Mouse (Mus musculus) lung, postnatal 25 days (tissue): Measurements from ENCODE around the gene Ltv1.
"Not testable (repeated sequence)": the region's sequence is repeated elsewhere in the genome, so short reads cannot be mapped to it uniquely, and the experiment has no call there.

ENCODE experiments used
- DNase-seq: peaks from one replicate; pipeline ENCODE4 v3.0.0; 2022; ENCODE audit warnings: low spot score

The Ltv1 gene

DNA sequence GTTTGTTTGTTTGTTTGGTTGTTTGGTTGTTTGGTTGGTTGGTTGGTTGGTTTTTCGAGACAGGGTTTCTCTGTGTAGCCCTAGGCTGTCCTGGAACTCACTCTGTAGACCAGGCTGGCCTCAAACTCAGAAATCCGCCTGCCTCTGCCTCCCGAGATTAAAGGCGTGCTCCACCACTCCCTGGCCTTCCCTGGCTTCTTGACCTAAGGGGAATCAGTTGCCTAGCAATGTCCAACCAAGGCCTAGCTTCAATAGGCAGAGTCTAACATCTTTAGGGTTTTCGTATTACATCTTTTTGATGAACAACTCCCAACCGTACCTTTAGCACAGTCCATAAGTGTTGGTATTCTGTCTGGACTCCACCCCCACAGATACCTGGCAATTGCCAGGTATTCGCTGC is 528 bp upstream of the Ltv1 start:
- DNase-seq = not testable (repeated sequence)

DNA sequence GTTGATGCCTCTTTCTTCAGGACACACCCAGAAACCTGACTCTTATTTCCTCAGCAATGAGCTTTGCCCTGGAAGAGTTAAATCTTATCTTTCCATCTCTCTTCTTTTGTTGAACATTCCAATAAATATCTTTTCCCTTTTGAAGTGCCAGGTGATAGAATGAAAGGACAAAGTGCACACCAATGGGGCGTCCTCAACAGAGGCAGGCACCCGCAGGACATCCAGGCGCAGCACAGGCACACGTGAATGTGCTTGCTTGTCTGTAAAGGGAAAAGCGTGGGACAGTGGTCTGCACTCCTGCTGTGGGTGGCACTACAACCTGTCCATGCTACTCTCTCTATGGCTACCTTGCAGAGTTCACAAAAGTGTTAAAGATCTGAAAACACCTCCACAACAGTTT is 3.1 kb downstream of the Ltv1 start:
- no peak for DNase-seq

DNA sequence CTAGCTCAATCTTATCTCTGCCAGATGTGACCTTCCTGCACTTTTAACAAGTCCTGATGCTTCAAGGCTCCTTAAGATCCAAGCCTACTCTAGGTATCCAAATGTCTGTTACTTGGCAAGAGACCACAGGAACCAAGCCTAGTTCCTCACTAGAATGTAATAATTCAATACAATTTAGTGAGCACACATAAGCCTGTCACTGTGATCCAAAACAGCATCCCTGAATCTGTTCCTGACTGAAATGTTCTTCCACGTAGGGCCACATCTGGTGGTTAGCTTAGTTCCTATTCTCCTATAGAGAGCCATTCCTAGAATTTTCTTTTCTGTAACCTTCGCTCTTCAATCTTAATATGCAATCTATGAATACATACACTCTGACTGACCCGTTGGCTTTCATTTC is 6.2 kb downstream of the Ltv1 start:
- no peak for DNase-seq

DNA sequence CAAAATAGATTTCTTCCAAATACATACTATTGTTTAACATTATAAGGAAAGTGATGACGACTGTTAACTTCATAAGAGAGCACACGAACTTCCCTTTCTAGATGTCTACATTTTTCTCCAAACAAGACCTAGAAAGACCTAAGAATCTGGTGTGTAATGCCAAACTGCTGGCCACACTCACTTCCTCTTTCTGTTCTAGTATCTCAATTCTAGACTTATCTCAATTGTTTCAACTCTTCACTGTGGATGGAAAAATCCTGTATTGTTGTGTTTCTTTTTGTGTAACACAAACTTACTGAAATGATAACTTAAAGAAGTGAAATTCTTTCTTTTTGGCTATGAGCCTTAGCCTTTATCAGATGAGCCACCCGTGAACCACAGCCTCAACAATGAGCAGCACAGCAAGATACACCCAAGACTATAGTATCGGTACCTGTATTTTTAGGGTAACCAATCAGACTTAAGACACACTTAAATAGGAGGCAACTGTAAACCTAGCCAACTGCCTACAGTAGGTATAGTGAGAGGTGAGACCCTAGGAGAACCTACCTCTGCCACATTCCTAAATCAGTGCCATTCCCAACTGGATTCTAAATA is 8.7 kb downstream of the Ltv1 start:
- no peak for DNase-seq

DNA sequence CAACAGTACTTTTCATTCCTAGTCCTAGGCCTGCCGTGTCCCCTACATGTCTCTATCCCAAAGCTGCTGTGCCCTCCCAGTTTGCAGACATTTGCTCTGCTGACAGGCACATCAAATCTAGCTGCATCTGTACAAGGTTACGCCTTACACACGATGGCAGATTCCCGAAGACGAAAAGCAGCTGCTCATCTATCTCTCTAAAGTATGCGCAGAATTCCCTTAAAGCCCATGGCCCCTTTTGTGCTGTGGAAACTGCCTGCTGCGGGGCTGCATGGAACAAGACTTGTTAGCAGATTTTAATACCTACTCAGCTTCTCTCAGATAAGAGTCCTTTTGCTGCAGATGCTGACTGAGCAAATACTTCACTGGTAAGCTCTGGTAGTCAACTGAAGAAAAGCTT is 12.8 kb downstream of the Ltv1 start:
- no peak for DNase-seq

DNA sequence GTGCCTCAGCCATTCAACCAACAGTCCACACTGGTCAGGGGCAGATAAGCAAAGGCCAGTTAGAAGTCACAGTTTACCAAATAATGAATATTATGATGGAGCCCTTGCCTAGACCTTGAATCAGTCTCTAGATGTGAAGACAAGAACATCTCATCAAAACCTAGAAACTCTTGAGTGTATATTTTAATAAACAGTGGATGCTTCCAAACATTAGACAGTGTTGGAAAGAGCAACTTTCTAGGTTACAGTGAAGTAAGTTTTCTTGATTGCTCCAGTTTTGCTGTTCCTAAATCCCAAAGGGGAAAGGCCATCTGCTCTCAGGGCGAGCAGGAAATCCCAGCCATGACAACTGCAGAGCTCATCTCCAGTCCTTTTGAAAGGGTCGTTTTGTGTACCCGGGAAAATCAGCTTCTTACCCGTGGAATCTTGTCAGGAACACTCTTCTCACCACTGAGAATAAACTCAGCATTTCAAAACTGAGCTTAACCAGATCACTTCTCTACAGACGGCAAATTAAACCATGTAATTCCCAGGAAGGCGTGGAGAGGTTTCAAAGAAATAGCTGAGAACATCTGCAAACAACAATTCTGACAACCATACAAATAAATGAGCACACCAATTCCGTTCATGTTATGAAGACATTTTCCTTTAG is 14.9 kb downstream of the Ltv1 start, which contains the start of gene Zc2hc1b:
Gene Zc2hc1b, minus strand, starts transcription at position 51 of the 652 bp plus-strand sequence.
- no peak for DNase-seq

DNA sequence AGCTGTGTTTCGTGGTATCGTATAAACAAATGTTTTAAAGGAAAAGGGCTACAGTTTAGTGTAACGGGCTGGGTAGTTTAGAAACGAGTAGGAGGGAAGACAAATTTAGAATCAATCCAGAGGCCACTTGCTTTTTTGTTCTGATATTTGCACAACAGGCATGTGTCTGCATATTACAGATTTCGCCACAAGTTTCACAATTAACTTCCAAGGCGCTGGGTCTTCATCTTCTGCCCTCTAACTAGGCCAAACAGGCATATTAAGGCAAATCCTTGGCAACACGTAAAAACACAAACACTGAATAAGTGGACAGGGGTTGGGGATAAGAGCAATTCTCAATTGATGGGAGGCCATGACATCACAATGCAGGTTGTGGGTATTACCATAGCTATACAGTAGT is 17.1 kb downstream of the Ltv1 start:
- no peak for DNase-seq

DNA sequence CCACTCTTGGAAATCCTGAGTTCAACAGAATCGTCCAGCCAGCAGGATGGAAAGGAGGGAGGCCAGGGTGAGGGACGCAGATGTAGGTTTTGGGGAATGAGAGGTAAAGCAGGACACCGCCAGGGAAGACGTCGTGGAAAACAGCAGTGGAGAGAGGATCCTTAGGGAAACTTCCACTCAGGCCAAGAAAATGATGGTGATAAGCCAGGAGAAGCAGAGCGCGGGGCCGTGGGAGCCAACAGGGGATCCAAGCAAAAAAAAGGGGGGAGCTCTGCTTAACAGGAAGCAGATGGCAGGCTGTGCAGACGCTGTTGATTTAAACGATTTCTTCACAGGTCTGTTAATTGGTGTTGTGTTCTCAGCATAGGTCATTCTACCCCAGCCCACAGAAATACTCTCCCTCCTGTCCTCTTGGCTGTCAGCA is 20.2 kb downstream of the Ltv1 start:
- no peak for DNase-seq

DNA sequence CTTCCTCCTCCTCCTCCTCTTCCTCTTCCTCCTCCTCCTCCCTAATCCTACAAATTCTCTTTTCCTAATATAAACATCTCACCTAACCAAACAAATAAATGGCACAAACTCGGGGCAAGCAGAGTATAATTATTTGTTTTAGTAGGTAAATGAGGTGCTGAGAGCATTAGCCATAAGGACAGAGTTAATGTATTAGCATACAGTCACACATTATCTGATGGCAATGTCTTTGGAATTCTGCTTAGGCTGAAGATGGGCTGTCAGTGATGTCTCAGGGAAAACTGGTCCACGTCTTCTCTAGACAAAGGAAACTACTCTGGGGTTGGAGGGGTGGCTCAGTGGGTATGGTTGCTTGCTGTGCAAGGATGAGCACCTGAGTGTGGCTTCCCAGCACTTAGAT is 21.5 kb downstream of the Ltv1 start:
- no peak for DNase-seq

DNA sequence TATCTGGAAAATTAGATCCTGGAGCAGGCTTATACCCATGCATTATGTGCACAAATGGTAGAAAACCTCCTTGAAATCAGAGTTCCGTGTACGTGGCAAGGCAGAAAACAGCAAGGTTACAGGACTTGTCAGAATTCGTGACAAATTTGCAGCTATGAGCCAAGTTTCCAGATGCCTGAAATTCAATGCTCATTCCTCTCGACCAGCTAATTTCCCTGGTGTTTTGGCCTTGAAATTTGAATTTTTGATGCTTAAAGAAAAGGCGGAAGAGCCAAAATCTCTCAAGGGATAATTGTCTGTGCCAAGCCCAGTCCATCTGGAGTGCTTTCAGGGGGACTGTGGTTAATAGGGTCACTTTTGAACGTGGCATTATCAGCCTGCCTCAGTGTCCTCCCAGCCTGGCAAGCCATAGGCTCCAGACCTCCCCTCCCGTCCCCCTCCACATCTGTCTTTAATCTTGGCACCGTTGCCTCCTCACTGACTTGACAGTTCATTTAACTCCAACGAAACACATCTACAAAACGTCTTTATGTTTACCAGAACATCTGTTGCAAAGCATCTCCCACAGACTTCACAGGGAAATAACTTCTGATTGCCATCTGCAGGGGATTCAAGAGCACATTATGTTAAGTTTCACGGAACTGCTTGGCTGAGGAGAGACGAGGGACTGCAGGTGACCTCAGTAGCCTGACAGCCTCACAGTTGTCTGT is 22.1 kb downstream of the Ltv1 start:
- DNase-seq = no peak

DNA sequence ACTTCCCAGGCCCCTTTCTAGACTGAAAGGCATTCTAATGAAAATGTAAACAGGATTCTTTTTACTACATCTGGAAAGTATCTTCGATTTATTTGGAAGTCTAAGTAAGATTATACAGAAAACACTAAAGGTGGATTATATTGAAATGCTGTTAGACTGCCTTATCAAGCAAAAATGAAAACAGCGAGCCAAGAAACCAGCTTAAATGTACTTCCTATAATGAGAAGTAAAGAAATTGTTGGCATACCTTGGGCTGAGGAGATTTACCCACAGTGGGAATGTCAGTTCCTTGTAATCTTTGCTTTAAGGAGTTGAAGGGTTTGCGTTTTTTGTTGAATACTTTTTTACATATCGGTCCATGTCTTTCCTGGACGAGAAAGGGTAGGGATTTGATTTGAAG is 24.5 kb downstream of the Ltv1 start:
- DNase-seq = no peak

DNA sequence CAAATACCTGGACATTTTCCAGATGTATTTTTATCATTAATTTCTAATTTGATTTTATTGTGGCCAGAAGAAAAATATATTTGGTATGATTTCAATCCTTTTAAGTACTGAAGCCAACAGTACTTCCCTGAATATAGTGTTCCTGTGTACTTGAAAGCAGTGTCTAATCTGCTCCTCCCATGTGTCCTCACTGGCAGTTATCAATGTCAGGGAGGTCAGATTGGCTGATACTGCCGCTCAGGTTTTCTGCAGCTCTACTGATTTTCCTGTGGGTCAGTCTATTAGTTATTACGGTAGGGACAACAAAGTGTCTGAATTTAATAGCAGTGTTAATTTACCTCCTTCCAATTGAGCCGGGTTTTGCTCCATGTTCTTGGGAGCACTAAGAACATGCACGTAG is 30.9 kb downstream of the Ltv1 start:
- DNase-seq = no peak

DNA sequence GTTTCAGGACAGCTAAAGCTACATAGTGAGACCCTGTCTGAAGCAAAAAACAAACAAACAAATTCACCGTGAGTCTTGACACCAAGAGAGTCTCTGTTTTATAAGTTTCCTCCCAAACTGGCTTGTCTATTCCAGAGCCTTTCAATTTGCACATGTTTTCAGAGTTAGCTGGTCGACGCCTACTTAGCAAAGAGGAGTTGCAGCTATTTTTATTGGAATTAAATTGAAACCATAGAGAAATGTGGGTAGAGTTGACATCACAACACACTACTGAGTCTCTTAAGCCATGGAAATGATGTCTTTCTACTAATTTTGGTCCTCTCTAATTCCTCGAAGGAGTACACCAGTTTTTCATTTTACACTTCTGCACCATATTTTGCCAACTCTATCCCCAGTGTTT is 32.1 kb downstream of the Ltv1 start:
- no peak for DNase-seq

DNA sequence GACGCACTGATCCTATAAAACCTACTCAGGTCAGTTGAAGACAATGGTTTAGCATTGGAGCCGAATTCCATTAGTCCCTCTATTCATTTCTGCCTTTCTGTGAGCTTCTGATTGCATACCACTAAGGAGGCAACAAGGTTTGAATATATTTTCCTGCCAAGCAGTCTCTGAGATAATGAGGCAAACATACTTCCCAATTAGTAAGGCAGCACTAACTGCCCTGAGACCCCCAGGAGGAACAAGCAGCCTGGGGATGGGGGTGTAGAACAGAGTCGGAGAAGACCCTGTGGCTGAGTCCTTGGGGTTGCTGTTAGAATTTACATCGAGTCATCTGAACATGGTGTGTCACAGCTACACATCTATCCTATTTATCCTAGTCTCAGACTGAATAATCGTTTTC is 37.6 kb downstream of the Ltv1 start:
- DNase-seq = no peak

DNA sequence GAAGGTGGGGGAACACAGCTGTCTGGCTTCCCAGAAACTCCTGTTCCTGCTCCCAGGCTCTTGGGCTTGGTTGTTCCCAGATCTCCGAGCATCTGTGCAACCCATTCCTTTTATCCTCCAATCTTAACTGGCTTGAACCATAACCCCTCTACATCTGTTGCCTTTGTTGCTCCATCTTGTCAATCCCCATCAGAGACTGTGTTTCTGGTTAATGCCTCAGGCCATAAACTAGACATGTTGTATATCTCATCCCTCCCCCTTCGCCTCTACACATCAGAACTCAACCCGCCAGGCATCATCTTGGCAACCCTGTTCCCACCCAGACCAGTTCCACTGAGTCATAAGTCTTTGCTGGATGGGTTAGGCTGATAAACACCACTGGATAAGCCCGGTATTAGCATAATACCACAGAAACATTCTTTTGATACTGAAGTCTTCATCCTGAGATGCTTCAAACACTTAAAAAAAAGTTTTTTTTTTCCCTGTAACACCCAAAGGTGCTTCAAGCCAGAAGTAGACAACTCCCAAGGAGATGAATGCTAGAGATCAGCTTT is 40.1 kb downstream of the Ltv1 start:
- DNase-seq = no peak

DNA sequence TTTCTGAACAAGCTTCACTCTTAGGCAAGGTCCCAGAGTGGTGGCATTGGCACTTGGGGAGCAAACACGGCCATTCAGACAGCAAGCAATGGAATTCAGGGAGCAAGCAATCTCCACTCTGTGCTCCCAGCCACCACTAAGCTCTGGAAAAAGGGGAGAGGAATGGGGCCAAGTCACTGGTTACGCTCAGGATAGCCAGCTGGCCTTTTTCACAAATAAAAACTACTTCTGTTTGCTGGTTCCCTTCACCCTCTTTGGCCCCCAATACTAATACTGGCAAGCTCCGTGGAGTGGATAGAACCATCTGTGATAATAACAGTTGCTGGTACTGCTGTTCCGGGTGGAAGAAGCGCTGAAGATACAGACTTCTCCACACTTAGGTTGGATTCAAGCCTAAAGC is 41.6 kb downstream of the Ltv1 start:
- DNase-seq = peak; percentile 7

DNA sequence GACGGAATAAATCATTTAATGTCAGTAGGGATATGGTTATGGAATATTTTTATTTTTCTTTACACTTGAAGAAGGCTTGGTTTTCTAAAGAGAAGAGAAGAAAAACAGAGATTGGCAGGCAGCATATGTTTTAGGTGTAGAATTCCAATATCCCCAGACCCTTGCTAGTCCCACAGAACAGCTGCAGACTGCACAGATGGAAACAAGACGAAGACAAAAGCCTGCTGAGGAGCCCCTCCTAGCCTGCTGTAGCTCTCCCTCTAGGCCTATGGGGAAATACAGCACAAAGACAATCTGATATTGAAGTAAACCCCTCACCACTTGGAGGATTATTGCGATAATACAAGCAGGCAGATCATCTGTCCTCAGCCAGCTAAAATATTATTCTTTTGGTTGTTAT is 42.5 kb downstream of the Ltv1 start:
- no peak for DNase-seq

DNA sequence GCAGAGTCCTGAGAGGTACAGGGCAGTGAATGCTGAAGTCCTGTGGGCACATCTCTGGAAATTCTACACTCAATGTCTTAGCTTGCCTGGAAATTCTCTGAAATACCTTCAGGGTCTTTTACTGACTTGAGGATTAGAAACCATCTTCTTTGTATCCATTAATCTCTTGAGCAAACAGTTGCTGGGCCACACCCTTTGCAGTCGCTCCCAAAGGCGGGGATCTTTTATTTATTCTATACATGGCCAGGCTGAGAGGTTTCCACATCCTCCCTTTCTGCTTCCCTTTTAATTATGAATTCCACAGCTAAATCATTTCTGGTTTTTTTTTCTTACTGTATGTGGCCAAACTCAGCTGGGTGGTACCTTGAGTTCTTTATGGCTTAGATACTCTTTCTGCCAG is 52.5 kb downstream of the Ltv1 start:
- DNase-seq = no peak

DNA sequence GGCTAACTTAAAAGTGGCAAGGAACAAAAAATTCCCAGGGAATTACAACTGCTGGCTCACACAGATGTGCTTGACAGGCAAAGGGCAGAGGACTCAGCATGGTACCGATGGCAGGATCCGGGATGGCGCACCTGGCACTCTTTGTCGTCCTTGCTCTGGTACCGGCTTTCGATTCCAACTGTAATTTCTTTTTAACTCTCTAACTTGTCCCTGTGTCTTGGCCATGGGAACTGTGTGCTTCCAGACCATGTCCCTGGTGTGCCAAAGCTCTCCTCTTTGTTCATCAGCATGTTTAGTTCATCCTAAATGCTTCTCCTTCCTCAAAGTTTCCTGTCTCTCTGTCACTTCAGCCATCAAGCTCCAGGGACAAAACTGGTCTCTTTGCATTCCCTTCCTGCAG is 55.1 kb downstream of the Ltv1 start:
- DNase-seq = no peak

DNA sequence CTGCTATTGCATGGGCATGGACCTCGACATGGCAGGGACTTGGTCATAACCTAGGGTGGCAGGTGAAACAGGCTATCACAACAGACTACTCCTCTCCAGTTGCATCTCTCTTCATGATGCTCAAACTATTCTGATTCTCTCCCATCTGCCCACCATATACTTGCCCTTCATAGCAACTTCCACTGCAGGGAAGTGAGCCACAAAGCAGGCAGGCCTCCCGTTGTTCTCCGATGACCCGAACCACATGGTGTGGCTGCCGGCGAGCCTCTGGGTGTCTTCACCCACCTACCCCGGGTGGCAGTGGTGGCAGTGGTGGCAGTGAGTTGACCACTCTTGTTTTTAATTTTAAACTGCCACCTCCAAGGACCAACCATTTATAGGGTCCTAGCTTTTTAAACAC is 57.2 kb downstream of the Ltv1 start:
- no peak for DNase-seq

DNA sequence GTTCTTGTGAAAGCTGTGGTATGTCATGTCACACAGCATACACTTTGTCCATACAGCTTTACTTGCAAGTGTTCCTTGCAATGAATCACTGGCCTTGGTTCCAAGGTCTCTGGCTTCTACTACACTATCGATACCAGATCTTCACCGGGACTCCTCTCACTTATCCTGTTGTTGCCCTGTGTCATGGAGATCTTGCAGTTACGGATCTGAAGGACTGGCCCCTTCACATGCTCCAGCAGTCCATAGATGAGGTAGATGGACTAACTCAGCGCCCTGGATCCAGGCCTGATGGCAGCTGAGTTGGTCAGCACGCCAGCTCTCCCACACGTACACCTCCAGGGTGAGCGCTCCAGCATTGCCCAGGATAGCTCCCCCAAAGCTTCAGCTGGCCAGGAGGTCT is 57.7 kb downstream of the Ltv1 start:
- DNase-seq = no peak

DNA sequence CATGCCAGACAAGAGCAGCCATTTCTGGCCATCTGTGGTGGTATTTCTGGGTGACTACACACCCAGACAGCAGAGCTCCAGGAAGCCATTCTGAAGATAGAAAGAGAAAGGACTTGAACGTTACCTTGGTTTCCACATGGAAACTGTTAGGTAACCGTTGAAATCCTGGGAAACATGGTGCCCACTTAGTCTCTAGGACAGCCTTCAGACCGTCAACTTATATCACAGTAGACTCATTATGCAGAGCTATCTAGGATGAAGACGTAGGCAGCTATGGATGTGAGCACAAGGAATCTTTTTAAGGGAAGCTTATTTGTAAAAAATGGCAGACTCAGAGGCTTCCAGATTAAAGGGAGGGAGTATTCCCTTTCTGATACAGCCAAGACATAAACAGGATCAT is 59.1 kb downstream of the Ltv1 start:
- DNase-seq = no peak
